Mouse (Mus musculus) lung, postnatal 0 days (tissue): ENCODE results near the gene Maff.

Experiments
- CTCF ChIP-seq: IDR thresholded peaks from 2 replicates; pipeline ENCODE4 v1.5.1; 2016; ENCODE audit warnings: antibody characterized with exemption, mild to moderate bottlenecking
- EP300 ChIP-seq: IDR thresholded peaks from 2 replicates; pipeline ENCODE4 v1.6.1; 2016; ENCODE audit warnings: antibody characterized with exemption, mild to moderate bottlenecking, control low read depth

DNA sequence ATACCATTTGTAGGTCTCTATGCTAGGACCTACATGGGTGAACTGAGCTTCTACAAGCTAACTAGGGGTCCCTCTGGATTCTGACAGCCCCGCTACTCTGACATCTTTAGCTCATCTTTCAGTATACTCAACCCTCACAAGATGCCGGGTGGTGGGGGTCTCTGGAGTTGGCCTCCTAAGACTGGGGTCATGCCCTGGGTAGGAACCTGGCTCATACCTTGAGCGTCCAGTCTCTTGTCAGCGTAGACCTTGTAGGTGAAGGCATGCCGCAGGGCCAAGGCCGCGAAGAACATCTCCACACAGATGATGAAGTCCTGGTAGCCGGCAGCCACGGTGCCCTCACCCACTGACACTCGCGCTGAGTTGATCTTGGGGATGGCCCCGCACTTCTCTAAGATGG, 18.6 kb downstream of the Maff start:
- TF ChIP-seq CTCF (no peak), EP300 (no peak)
